Mouse (Mus musculus): ENCODE measurements at regions not wholly inside any gene's neighbourhood (a gene's known extent, or its start where the extent isn't known, plus 50 kb on each side); places are given as distances from the start of the nearest gene placed in this dataset.

DNA sequence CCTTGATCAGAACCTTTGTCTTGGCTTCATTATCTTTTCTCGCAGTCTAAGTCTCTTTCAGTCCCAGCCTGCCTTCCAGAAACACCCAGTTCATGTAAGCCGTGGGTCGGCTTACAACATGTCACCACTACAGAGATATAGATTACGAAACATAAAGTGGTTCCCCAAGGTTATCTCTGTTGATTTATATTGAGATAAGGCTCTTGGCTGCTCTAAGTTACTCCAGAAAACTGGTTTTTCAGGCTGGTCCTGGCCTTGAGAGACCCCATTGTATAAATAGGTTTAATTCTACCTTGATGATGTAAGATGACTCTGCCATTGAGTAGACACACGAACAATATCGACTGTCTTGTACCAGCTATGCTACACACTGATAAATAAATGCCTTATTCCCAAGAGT, 323.8 kb downstream of the Plod2 start:
- no peak for DNase-seq

DNA sequence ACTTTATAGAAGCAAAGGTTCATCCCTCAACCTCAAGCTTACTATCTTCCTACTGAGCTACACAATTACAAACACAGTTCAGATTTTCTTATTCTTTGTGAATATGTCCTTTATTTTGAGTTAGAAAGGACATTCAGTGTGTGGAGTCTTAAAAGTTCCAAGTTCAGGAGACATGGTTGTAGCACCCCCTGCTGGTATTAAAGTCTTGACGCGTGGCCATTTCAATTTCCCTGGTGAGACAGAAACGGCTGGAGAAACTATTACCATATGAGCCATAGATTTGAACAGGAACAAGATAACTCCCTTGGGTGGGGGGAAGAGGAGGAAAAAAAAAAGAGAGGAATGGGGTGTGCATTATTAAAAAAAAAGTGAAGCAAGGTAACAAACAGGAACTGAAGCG, 336.6 kb downstream of the Plod2 start:
- peak; percentile 59 for DNase-seq

DNA sequence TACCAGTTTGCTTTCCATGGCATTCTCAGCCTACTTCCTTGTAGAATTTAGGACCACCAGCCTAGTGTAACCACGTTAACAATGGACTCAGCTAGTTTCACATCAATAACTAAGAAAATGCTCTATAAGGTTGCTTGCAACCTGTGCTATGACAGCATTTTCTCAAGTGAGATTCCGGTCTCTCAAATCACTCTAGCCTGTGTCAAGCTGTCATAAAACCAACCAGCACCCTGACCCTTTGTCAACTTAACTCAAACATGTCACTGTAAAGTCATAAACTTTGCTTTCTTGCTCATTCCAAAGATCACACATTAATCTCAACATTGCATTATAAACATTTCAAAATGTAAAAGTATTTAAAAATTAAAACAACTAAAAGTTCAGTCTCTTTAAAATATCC, 337.8 kb downstream of the Plod2 start:
- no peak for DNase-seq

DNA sequence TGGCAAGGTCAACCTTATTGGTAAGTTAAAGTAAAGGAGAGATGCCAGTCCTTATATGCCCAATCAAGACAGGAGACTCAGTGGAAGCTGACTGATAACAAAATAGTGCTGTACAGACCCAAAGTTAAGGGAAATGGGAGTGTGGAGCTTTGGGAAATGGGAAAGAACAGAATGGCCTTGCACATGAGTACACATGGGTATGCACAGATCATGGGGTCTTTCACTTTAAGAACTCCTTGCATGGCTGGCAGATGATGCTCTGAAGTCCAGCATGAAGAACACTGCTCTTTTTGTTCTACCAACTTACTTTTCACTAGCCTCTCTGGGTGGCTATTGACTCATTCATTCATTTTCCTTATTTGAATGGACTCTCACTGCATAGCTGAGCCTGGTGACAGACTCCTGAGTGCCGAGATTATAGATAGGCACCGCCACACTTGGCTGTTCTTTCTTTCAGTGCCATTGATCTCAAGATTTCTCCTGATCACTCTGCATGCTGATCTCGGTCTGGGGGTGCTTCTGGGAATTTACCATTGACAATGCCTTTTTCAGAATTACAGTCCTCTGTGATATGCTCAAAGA, 340.3 kb downstream of the Plod2 start:
- DNase-seq: no peak

DNA sequence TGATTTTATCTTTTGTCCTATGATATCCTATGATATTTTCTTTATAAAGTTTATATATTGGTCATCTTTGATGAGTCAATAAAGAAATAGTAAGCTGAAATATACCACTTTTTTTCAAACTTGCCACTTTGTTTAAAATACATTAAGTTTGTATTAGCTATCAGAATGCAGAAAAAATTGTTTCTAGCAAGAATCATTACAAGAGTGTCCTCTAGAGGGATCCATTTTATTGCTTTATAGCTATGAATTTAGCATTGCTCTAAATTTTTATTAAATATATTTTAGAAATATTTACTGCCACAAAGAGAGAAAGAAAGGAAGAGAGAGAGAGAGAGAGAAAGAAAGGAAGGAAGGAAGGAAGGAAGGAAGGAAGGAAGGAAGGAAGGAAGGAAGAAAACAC, 348.0 kb downstream of the Plod2 start:
- DNase-seq: no peak

DNA sequence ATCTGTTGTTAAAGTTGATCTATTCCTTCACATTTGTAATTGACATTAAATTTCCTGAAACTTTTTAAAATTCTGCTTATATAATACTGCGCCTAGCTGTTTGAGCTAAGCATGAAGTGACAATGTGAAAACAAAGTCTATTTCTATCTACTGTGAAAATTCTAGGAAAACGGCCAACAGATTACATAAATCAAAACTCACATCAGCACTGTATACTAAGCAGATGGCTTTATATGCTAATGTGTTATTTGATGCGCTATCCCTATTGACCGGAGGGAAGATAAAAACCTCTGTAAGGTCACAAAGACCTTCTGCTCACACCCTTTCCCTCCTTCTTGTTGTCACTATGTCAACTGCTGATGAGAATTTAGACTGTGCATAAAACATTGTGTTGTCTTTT, 357.7 kb downstream of the Plod2 start:
- no peak for DNase-seq

DNA sequence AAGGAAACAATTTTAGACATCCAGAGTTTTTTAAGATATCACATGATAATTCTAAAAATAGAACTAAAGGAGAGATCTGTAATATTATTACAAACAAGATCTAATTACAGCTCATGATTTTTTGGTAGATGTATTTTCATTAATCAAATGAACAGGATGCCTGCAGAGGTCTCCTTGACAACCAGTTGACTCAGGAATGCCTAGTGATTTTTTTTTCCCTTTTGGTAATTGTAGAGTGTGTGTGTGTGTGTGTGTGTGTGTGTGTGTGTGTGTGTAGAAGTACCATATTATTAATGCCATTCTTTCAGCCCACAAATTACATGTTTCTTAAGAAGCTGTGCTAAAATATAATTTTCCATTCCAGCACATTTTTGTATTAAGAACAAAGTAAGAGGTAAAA, 365.1 kb downstream of the Plod2 start:
- no peak for DNase-seq

DNA sequence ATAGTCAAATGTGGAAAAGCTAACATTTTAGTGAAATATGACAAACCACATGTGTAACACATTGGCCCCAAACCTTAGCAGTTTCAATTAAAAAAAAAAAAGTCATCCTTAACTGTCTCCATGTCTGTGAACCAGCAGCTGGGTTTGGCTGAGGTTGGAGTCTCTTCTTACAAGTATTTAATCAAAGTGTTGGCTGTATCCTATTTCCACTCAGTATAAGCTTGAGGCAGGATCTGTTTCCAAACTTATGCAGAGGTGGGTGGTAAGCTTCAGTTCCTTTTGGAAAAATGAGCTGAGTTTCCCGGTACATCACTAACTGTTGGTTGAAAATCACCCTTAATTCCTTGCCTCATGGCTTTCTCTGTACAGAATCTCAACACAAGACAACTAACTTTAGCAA, 377.4 kb downstream of the Plod2 start:
- DNase-seq: no peak

DNA sequence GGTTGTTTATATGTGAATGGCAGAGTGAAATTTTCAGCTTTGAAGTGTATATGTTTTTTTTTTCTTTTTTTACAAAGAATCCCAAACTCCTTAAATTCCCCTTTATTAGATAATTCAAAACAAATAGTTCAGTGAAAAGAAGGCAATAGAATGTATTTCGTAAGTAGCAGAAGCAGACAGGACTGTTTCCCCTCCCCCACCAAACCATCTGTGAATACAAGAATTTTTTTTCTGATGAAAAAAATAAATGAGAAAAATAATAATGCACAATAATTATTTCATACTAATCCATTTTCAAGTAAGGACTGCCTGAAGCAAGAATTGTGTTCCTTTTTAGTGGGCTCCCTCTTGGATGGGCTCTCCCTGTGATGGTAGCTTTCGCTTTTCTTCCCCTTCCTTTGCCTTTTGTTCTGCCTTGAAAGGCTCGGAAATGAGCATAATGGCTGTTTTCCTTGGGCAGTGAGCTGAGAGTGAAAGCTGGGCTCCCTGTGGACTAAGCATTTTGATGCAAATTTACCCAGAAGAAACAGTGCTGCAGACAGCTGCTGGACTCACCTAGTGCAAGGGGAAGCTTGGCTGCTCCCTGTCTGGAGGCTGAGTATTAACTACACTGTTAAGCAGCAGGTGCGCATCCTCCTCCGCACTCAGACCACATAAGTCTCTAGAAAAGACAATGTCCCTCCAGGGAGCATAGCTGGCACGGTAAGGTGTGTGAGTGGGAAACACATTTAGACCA, 388.4 kb downstream of the Plod2 start:
- DNase-seq: peak; percentile 80

DNA sequence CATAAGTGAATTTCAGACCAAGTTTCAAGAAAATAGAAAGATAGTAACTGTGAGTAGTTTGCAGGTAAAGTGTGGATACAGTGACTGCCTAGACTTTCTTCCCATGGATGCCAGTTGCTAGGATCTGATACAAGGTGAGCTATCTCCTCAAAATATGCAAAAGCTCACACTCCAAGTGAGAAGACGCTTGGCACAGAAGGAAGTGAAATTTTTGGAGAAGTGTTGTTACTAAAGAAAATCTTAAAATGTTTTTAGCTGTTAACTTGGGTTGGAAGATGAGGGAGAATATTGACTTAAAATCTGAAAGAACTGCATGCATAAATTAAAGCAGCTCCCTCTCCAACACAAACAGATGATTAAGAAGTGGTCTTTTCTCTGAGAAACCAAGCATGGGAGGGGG, 395.8 kb downstream of the Plod2 start:
- DNase-seq: no peak

DNA sequence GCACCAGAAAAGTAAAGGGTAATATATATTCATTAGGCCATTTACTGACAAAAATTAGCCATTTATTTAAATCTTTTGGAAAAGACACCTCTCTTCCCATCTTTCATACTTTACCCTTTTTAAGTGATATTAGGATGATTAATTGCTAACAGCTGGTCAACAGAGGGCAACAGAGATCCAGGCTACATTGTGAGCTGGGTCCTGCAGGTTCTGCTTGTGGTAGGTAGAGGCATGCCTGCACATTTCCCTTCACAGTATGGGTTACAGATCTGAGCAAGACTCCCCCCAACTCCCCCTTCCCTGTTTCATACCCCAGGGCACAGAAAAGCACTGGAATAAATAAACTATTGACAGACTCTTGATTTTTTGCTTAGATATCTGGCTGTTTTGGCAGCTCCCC, 408.1 kb downstream of the Plod2 start:
- DNase-seq: peak; percentile 32

DNA sequence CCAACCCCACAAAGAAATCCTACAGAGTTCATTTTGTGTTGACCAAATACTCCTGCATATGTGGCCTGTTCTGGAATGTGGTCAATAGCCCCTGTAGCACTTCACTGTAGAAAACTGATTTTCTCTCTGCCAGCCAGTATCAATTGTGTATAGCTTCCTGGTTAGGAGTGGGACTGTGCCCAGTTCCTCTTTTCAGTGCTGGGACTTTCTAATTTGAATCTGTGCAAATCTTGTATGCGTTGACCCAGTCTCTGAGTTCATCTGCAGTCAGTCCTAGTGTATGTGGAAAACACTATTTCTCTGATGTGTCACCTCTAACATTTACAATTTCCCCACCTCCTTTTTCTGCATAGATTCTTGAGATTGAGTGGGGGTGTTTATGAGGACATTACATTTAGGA, 421.3 kb downstream of the Plod2 start:
- no peak for DNase-seq

DNA sequence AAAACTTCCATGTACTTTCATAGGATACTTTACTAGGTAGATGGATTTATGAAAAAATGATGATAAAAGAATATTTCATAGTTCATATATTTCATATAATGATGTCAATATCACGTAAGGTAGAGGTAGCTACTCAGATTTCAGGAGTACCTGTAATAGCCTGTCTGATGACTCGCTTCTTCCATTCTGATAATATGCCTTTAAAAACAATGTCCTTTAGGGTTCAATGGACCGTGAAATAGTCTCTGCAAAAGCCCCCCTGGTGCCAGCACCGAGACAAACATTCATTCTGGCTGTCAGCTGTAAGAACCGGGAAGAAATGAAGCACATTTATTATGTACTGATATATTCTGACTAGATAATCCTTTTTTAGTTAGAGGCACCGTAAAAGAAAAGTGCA, 449.7 kb downstream of the Plod2 start:
- DNase-seq: peak; percentile 35

DNA sequence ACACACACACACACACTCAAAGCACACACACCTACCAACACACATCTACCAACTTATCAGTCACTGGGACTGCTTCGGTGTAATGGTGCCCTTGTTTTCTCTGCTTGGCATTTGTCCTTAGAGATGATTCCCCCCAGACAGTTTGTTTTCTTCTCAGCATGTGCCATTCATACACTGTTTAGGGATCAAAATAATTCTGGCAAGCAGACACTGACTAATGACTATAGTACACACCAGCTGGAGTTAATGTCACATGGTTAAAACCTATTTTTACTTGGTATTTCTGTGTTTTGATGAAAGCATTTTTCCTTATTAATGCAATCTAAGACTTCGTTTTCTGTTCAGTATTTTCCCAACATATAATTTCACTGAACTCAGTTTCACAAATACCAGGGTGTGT, 454.1 kb downstream of the Plod2 start:
- DNase-seq: no peak

DNA sequence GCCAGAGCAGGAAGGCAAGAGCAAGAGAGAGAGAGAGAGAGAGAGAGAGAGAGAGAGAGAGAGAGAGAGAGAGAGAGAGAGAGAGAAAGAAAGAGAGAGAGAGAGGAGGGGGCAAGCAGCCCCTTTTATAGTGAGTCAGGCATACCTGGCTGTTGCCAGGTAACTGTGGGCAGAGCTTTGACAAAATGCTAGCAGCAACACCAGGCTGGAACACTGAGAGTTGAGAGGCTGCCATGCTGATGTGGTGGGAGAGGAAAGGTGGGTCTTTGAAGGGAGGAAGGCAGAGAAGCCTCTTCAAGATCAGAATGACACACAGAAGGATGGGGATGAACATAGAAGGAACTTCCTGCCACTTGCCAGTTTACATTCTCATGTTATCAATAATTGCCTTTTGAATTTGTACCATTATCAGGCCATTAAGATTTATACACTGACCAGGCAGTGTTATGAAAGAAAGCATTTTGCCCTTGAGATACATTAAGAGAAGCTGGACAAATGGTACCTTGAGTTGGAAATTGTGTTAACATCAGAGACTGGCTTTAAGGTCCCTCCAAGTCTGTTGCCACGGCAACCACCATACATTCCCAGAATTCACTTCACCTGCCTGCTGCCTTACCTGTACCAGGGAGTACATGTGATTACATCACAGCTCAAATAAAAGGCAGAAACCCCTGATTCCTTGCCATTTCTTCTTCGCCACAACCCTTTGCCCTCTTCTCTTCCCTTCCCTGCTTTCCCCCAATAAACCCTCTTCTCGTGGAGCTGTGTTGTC, 463.3 kb downstream of the Plod2 start:
- DNase-seq: no peak

DNA sequence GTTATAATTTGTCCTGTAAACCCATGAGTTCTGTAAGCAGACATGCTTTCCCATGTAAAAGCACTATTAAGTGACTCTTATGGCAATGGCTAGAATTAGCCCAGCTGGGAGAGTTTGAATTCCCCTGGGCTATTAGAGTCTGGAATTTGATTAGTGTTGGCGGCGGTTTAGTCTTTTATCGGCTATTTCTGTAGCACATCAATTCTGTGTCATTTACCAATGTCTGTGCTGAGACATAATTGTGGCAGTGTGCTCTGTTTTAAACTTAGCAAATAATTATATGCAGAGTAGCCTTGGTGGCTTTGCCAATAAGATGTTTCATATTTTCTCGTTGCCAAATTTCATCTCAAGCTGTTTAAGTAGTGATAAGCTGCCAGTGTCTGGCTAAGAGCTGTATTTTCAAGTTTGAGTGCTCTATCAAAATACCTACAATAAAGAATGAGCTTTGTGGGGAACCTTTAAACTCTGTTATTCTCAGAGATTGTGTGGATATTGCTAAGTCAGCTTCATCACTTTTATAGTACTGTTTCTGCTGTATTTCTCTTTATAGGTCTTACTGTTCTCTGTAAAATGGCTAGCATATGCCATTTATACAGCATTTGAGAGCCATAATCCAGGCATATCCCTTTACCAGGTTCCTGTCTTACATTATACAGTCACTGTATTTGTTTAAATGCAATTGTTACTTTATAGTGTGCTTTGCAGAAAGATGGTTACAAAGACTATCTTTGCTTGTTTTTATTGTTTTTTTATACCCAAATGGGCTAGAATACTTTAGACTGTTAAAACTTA, 466.7 kb downstream of the Plod2 start:
- DNase-seq: peak; percentile 32

DNA sequence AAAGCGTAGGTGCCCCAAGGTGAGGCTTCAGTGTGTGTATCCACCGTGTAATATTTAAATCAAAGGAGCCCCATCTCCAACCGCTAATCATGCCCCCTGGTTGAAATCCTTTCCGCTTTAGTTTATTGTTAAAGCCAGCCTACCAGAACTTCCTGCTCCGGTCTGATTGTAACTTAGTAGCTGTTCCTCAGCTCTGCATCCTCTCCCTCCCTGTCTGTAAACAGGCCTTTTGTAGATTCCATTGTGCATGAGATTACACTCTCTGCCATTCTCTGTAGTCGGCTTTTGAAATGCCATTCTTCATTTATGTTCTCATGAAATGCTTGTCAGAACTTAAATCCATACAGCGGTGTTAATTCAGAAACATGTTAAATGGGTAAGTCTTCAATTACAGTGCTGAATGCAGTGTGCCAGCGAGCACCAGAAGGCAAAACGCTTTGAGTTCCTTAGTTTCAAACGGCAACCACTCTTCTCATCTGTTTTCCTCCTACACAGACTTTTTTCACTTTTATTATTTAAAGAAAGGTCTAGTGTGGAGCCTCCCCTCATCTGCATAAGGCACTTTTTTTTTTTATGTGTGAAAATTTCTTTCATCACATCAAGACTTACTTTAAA, 502.4 kb downstream of the Plod2 start:
- DNase-seq: peak; percentile 1

DNA sequence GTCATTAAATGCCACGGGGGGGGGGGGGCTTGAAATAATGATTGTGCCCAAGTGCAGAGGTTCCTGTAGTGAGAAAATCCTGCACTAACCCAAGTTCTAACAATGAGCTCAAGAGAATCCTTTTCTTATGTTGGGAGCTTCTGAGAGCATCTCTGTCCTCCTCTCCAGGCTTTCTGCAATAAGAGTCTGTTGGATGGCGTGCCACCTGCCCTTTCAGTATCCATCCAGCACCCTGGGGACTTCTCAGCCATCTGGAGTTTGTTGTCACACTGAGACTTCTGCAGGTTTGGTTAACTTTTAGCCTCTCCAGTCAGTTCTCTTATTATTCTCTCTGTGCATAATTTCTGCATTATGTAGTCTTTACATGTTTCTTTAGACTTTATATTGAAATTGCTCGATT, 530.1 kb downstream of the Plod2 start:
- no peak for DNase-seq

DNA sequence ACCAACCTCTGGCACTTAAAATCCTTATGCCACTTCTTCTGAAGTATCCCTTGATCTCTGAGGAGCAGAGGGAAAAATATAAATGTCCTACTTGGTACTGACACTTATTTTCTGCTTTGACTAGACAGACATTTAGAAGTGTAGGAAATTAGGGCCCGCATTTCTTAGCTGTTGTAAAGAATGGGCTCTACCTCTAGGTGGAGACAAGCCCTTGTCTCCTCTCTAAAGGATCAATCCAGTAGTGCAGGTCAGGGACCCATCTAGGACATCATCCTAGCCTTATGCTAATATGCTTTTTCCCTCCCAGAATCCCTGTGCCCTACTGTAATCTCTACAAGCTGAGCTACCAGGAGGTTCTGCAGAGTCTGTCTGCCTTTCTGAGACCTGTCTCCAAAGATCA, 541.1 kb downstream of the Plod2 start:
- DNase-seq: peak; percentile 6

DNA sequence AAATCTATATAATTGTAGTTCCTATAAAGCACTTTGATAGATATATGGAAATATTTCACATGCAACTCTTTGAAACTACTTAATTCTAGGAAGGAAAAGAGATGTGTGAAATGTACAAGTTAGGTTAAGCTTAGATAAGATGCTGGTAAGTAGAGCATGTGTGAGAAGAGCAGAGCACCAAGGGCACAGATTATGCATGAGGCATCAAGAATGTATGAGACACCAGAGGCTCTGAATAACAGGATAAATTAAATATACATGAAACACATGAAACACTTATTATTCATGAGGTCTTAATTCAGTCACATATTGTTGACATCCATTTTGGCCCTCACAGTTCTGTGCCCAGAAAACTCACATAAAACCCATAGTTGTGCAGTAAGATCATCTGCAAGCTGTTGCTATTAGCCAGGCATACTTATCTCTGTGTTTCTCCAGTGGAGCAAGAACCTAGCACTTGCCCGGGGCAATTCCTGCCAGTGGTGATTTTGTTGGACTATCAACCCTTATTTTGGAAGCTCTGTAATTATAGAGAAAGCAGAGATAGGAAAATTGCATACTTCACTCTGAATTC, 556.1 kb downstream of the Plod2 start:
- peak; percentile 20 for DNase-seq

DNA sequence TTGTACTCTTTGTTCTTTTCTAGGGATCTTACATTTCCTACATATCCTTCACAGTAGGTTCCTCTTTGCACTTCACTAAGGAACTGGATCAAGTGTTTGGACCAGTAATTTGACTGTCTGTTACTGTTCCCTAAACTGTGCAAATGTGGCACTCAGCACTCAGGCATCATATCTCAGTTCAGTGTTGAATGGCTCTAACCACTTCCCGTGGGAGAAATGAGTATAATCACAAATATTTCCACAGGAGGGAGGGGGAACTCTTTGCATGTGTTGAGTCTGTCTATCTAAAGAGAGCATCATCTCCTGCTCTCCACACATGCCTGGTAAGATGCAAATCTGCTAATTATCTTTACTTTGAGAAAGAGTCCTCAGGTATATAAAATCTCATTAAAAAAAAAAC, 588.5 kb downstream of the Plod2 start:
- DNase-seq: no peak

DNA sequence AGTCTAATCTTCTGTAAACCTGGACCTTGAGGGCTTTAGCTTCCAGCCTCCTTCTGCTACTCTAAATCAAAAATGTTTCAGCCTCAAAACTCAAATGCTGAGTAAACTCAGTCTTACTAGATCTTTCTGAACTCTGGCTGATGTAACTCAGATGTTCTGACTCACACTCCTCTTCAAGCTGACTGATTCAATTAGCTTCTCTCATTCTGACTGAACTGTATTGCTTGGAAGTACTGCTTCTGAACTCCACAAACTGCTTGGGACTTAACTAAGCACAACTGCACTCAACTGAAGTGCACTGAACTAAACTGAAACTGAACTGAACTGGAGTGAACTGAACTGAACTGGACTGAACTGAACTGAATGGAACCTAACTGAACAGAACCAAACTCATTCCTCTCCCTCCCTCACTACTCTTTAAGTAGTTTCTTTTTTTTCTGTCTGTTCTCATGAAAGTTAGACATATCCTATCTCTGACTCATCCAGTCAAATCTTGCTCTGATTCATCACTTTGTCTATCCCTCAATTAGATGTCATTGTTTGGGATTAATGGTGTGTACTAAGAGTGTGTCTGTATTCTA, 589.7 kb downstream of the Plod2 start:
- no peak for DNase-seq

Data from retina, postnatal 1 day (tissue).